Mouse (Mus musculus): ENCODE measurements around the gene Fam49a.

DNA sequence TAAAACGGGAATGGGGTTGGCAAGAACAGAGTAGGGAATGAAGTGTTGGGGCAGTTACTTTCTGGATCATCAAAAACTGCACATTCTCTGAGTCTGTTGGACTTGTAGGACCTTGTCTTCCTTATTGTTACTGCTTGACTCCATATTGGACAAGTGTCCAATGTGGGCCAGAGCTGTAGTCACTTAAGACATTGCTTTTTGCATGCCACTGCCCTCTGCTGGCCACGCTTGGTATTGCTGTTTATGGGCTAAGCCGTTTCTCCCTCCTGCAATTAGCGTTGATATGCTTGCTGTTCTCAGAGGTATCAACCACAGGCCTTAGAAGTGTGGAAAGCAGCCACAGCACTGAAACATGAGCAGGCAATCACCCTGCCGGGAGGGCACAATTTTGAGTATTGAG is 150.7 kb downstream of the Fam49a start:
- TF ChIP-seq POLR2A (IDR thresholded peaks at IDR 0.05; ENCODE audit: borderline replicate concordance, extremely low read depth, insufficient read depth, insufficient read length, poor library complexity, severe bottlenecking) (no peak), CTCF (IDR thresholded peaks at IDR 0.05; ENCODE audit: borderline replicate concordance, extremely low read depth, insufficient read depth, insufficient read length) (peak; percentile 83; the same call in 1 of the 2 replicates)
